Mouse (Mus musculus) embryonic fibroblast, embryonic 13.5 days (primary cell): Measurements from ENCODE around the gene Gm6793. TPM values are rescaled to one million over a fixed set of nuclear protein-coding genes. Genes with fewer than 3 reads are reported as not detected.

Experiments used
- H3K27ac ChIP-seq: 2 replicates; pipeline ENCODE4 v1.5.1; 2012; ENCODE audit warnings: low read length, control low read depth, inconsistent platforms; ENCODE audit not compliant: insufficient read depth
- H3K4me1 ChIP-seq: 2 replicates; pipeline ENCODE4 v1.6.1; 2011; ENCODE audit warnings: low read length; ENCODE audit not compliant: control insufficient read depth, insufficient read depth
- H3K4me3 ChIP-seq: 2 replicates; pipeline ENCODE4 v1.5.1; 2011; ENCODE audit warnings: mild to moderate bottlenecking, control low read depth, low read length; ENCODE audit not compliant: insufficient read depth
- CTCF ChIP-seq: IDR thresholded peaks from 2 replicates; pipeline ENCODE4 v1.5.1; 2011; ENCODE audit warnings: mild to moderate bottlenecking, control low read depth, low read length, moderate library complexity, borderline replicate concordance; ENCODE audit not compliant: insufficient read depth
- POLR2A ChIP-seq: IDR thresholded peaks from 2 replicates; pipeline ENCODE4 v1.6.1; 2011; ENCODE audit warnings: low read depth, mild to moderate bottlenecking, control low read depth, low read length, moderate library complexity
- polyA plus RNA-seq: library from polyadenylated mRNA; stranded (reverse); fragments of >200 nt; gene quantifications from 2 replicates; pipeline ENCODE4 v1.2.4, GENCODE M21; 2011; ENCODE audit warnings: low read depth; ENCODE audit not compliant: missing spikeins, insufficient read length

Gene Gm6793
- polyA plus RNA-seq, 1 experiment: 0.33 TPM

DNA sequence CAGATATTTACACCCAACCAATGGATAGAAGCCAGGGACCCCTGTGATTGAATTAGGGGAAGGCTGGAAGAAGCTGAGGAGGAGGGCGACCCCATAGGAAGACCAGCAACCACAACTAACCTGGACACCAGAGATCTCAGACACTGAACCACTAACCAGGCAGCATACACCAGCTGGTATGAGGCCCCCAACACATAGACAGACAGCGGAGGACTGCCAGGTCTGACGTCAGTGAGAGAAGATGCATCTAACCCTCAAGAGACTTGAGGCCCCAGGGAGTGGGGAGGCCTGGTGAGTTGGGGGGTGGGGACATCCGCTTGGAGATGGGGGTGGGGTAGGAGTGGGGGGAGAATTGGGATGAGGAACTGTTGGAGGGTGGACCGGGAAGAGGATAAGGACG is 15.8 kb upstream of the Gm6793 start:
- TF ChIP-seq CTCF (no peak), POLR2A (no peak)
- H3K4me1 ChIP-seq: no peaks in the 10 kb centered on the region
- H3K27ac ChIP-seq: no peak overlapping the region
- no peak overlapping the region for H3K4me3 ChIP-seq

DNA sequence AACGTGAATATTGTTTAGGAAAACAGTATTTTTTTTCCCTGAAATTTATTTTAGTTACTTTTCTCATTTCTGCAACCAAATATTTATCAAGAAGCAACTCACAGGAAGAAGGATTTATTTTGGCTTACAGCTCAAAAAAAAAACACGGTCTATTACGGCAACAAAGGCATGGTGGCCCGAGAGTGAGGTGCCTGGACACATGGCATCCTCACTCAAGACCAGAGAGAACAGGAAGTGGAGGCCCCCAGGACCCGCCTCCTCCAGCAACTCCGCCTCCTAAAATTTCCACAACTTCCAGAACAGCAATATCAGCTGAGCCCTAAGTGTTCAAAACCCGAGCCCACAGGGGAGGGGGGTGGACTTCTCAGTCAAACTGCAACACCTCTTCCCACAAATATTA is 14.6 kb upstream of the Gm6793 start:
- H3K4me1 ChIP-seq: no peaks in the 10 kb centered on the region
- TF ChIP-seq POLR2A (no peak), CTCF (no peak)

DNA sequence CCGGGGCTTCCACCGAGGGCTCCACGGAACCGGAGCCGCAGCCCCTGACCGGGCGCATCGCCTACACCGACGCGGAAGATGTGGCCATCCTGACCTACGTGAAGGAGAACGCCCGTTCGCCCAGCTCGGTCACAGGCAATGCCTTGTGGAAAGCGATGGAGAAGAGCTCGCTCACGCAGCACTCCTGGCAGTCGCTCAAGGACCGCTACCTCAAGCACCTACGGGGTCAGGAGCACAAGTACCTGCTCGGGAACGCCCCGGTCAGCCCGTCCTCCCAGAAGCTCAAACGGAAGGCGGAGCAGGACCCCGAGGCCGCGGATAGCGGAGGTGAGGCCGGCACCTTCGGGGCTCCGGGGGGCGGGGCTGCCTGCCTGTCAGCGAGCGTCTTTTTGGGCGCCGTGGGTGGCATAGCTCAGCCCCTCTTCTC is 3.0 kb downstream of the Gm6793 start:
- H3K4me3 ChIP-seq: peak overlapping the region; percentile 98
- TF ChIP-seq POLR2A (no peak), CTCF (no peak)
- H3K4me1 ChIP-seq: no peaks in the 10 kb centered on the region; the same call in 1 of the 2 replicates
- 0 out of 2 replicates have a peak overlapping the region, but pooled peaks have one; percentile 34 for H3K27ac ChIP-seq

More for the DNA sequence above, 14.6 kb upstream of the Gm6793 start:
- Histone ChIP-seq H3K4me3 (no peak overlapping the region), H3K27ac (no peak overlapping the region)

DNA sequence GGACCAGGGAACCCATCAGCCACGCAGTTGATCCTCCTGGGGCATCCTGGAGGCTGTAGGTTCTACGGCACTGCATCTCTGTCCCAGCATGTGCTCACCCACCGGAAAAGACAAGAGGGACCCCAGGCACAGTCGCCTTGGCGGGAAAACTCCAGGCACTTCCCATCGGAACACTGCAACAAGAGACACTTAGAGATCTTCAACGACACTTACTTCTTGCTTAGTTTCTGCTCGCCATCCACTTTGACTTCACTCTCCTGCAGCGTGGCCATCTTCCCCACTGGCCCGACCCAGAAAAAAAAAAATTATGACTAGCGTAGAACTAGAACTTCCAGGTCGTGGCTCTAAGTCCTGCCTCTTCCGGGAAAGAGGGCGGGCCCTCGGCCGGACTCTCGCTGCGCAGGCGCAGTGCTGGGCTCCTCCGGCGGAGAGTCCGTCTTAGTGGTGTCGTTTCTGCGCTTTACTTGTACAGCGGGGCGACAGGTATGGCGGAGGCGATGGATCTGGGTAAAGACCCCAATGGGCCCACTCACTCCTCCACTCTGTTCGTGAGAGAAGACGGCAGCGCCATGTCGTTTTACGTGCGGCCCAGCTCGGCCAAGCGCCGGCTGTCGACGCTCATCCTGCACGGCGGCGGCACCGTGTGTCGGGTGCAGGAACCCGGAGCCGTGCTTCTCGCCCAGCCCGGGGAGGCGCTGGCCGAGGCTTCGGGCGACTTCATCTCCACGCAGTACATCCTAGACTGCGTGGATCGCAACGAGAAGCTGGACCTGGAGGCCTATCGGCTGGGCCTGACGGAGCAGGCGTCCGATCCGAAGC is 3.6 kb downstream of the Gm6793 start, which contains the start of the genes Kars and Terf2ip:
Gene Kars, minus strand, starts transcription at position 327 of the 819 bp plus-strand sequence.
Gene Terf2ip, plus strand, starts transcription at position 402 of the 819 bp plus-strand sequence.
- Histone ChIP-seq H3K4me3 (peak within 1 kb of the TSS; percentile 98), H3K4me1 (no peaks in the 10 kb centered on the region; the same call in 1 of the 2 replicates), H3K27ac (peak within 1 kb of the TSS; percentile 50)
- no peak for TF ChIP-seq CTCF
- TF ChIP-seq POLR2A: peak; percentile 94

DNA sequence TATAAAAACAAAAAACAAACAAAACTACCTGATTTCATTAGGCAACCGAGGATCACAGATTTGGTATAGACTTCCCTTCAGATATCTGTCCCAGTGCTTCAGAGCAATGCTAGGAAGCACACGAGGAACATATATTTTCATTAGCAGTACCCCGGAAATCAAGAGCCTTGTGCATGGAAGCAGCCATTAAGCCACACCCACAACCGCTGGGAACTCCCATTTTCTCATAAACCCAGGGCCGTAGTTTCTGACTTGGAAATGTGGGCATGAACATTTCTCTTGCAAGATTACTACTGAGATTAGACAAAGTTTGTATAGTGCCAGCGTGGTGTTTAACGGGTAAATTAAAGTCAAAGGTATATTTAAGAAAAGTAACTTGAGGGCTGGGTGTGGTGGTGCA is 5.3 kb downstream of the Gm6793 start:
- Histone ChIP-seq H3K4me3 (peak overlapping the region; percentile 8; the same call in 1 of the 2 replicates), H3K4me1 (no peaks in the 10 kb centered on the region; the same call in 1 of the 2 replicates), H3K27ac (no peak overlapping the region)
- no peak for TF ChIP-seq POLR2A
- TF ChIP-seq CTCF: no peak

DNA sequence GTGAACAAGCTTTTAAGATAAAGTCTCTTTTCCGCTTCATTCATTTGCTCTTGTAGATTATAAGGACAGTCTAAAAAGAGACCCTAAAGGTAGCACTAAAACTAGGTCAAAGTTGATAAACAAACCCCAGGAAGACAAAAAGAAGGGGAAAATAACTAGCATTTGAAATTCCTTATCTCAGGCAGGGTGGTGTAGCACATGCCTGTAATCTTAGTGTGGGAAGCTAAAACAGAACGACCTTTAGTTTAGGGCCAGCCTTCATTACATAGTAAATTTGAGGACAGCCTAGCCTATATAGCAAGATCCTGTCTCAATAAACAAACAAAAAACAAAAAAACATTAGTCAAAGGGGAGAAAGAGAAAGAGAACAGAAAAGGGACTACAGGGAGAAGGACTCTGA is 7.2 kb downstream of the Gm6793 start:
- no peak overlapping the region for H3K27ac ChIP-seq
- no peak overlapping the region for H3K4me3 ChIP-seq
- TF ChIP-seq POLR2A (no peak), CTCF (no peak)
- H3K4me1 ChIP-seq: no peaks in the 10 kb centered on the region

DNA sequence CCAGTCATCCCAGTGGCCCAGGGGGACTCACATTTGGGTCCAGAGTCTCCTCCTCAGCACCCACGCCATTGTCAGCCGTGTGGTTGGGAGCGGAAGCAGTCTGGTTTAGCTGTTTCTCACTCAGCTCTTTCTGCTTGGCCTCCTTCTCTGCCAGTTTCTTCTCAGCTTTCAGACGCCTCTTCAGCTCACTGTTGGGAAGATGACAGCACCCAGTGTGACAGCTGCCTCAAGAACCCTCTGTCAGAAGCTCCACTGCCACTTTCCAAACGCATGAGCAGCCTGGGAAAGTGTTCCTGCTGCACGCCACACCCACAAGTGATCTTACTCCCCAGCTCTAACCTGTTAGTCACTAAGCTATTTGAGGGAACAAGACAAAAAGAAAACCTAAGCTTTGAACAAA is 9.2 kb downstream of the Gm6793 start:
- H3K27ac ChIP-seq: no peak overlapping the region
- TF ChIP-seq POLR2A (no peak), CTCF (no peak)

DNA sequence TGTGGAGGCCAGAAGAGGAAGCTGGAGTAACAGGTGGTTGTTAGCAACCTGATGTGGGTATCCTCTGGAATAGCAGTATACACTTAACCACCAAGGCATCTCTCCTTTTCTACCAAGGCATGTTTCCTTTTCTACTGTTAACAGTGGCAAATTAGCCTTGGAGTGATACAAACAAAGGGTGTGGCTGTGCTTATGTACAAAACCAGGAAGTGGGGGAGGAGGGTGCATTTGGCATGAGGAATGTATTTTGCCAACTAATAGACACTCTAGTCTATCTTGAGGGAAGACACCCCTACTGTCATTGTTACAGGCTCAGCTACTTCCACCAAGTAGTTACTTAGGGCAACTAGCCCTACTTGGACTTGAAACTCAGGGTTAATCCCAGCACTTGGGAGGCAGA is 10.1 kb downstream of the Gm6793 start:
- no peaks in the 10 kb centered on the region for H3K4me1 ChIP-seq
- TF ChIP-seq CTCF: no peak
- no peak for TF ChIP-seq POLR2A
- H3K4me3 ChIP-seq: no peak overlapping the region
- H3K27ac ChIP-seq: no peak overlapping the region

More for the DNA sequence above, 9.2 kb downstream of the Gm6793 start:
- no peaks in the 10 kb centered on the region for H3K4me1 ChIP-seq
- no peak overlapping the region for H3K4me3 ChIP-seq

DNA sequence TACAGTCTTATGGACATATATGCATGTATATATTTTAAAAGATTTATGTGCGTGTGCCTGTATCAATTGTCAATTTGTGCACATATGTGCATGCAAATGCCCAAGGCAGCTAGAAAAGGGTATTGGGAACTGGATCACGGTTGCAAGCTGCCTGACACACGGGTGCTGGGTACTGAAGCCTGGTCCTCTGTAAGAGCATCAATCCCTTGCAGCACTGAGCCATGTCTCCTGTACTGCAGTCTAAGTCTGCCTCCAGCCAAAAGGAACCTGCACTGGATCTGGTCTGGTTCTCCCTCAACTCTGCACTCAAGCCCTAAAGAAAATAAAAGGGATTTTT is 22.2 kb downstream of the Gm6793 start:
- Histone ChIP-seq H3K4me3 (no peak overlapping the region), H3K4me1 (no peaks in the 10 kb centered on the region), H3K27ac (no peak overlapping the region)
- TF ChIP-seq CTCF (no peak), POLR2A (no peak)

DNA sequence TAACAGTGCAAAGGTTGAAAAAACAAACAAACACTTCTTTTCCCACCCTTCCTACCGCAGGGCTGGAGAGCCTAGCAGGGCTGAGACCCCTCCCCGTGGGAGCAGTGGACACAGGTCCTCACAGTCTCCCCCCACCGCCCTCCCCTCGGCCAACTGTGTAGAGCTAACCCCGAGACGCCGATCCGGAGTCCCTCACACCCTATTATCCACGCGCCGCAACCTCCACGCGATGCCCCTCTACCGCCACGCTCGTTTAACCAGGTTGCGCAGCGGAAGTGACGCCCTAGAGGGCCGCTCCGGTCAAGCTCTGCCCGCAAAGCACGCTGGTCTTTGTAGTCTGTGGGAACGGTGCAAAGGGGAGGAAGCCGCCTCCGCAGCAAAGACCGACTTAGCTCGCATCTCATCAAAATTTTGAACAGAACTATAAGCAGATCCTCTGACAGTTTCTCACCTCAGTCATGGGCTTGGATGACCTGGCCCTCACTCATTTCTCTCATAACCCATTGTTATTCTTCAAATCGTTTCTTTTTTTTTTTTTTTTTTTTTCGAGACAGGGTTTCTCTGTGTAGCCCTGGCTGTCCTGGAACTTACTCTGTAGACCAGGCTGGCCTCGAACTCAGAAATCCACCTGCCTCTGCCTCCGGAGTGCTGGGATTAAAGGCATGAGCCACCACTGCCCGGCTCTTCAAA is 22.7 kb downstream of the Gm6793 start, which contains the start of gene Adat1:
Gene Adat1, minus strand, starts transcription at position 290 of the 690 bp plus-strand sequence.
- Histone ChIP-seq H3K4me1 (no peaks in the 10 kb centered on the region), H3K27ac (no peak within 1 kb of the TSS), H3K4me3 (peak within 1 kb of the TSS; percentile 96)
- TF ChIP-seq CTCF: no peak
- TF ChIP-seq POLR2A: peak; percentile 89
